Mouse (Mus musculus) granulocyte monocyte progenitor cell, adult 5-6 weeks (primary cell): ENCODE data around the gene Zc3h12a. TPM values are rescaled to one million over a fixed set of nuclear protein-coding genes. Genes with fewer than 3 reads are reported as not detected.
A peak's percentile ranks its signal among the peaks of the same experiment; 100 is the strongest.

Source experiments
- ATAC-seq: replicated peaks from 2 replicates; pipeline ENCODE4 v1.8.0; 2016; ENCODE audit warnings: mild to moderate bottlenecking, moderate TSS enrichment, inconsistent platforms; ENCODE audit not compliant: poor library complexity, severe bottlenecking
- total RNA-seq, 2 experiments: library from RNA; stranded (forward) in 1 of 2; stranded (reverse) in 1 of 2; fragments of 200-712, 200-1000 nt in 1 of 2; fragments of >200 nt in 1 of 2; fragmentation: Nextera tagmentation in 1 of 2; gene quantifications; 2 replicates each; pipeline ENCODE4 v1.2.3; 2014 to 2017

Zc3h12a gene
- total RNA-seq, 2 experiments from 2014 or later, result 2.8 to 12.1 TPM

GRCm38 (mm10) chr4:125147970-125148369 lies 20.3 kb upstream of the Zc3h12a start:
- ATAC-seq, result no peak

DNA sequence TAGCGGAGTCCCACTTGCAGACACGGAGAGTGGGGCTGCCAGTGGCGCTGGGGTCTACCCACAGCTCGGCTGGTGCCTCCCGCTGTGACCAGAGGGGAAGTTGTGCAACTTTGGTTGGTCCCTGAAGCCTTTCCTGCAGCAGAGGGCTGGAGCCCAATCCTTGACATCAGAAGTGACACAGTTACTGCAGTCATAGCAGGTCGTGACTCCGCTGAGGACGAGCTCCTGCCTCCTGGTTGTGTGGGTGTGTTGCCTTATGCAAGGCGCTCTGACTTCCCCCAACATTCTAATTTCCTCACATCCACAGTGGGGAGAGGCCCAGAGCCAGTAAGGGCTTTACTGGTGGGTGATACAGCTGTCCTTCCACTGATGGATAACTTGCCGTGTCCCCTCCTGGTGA lies 17.6 kb upstream of the Zc3h12a start:
- peak; percentile 88 for ATAC-seq

DNA sequence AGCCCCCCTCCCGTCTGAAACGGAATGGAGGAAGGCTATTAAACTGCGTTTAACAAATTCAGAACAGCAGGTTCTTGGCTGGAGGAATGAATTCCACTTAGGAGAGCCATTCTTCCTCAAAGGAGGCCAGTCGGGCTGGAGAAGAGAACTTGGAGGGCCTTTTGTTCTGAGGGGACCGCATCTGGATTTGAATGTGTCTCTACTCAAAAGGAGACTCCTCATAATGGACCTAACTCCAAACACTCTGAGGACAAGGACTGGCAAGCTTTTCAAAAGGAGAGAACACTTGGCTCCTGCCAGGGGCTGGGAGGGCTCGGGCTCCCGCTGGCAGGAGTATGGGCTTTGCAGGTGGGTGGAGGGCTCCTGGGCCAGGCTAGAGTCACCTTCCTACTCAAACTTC lies 17.0 kb upstream of the Zc3h12a start:
- no peak for ATAC-seq

DNA sequence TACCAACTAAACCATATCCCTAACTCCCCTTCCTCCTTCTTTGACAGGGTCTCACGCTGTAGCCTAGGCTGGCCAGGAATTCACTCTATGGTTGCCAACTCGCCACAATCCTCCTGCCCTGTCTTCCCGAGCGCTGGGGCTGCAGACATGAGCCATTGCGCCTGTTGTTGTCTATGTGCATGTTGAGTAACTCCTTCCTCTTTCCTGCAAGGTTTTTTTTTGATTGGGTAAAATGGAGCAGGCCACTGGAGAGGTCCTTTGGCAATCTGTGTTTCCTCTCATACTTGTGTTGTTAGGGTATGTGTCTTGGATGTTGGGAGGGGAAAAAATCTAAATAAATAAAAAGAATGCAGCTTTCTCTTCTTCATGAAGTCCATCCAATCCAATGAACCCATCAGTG lies 16.6 kb upstream of the Zc3h12a start:
- peak; percentile 57 for ATAC-seq

GRCm38 (mm10) chr4:125138321-125138720 lies 10.7 kb upstream of the Zc3h12a start:
- ATAC-seq, result no peak

DNA sequence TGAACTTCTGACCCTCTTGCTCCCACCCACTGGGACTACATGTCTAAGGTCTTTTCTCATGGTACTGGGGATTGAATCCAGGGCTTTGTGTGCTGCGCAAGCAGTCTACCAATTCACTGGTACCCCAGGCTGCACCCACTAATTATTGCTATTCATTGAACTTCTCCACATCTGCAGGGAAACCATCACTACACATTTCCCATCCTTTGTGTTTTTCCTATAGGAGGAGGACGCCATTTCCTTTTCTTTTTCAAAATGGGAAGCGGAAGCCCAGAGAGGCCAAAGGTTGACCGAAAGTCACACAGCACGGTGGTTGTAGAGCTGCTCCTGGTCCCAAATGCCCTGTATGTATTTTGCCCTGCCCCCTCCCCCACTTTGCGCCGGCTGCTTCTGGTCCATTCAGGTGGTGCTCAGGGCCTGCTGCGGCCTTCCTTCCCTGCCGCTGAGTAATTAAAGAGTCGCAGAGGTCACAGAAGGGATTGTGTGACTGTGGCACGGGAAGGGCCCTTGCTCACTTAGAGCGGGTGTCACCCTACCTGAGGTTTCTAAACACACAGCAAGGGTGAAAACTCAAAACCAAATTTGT lies 8.8 kb upstream of the Zc3h12a start:
- no peak for ATAC-seq

DNA sequence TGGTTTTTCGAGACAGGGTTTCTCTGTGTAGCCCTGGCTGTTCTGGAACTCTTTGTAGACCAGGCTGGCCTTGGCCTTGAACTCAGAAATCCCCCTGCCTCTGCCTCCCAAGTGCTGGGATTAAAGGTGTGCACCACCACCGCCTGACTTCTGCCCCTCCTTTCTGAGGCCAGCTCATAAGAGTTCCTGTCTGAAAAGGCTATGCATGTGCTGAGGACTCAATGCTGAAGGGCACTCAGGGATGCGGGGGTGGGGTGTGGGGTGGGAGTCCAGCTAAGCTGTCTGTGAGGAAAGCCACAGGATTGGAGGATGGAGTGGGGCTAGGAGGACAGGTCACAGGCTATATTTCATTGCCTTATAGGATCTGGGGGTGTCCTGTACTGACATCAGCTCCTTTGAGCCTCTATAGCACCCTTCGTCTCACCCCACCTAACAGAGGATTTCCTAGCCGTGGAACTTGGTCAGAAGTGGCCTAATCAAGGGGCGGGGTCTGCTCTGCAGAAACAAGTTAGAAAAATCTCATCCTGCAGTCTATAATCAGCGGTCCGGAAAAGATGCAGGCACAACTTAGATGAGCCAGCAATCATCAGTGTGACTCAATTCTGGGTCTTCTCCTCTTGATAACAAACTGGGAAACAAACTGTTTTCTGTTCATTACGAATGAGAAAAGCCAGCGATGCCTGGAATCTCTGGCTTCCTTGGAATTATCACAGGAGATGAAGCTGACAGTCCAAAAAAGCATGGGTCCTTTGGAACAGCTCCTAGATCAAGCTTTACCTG lies 7.6 kb upstream of the Zc3h12a start:
- ATAC-seq, result no peak

GRCm38 (mm10) chr4:125134631-125135030 lies 7.0 kb upstream of the Zc3h12a start:
- ATAC-seq, result no peak

- ATAC-seq, result no peak
Measured at GRCm38 (mm10) chr4:125134192-125134591, 6.6 kb upstream of the Zc3h12a start.

- peak; percentile 45 for ATAC-seq
Measured at GRCm38 (mm10) chr4:125132394-125132793, 4.8 kb upstream of the Zc3h12a start.

DNA sequence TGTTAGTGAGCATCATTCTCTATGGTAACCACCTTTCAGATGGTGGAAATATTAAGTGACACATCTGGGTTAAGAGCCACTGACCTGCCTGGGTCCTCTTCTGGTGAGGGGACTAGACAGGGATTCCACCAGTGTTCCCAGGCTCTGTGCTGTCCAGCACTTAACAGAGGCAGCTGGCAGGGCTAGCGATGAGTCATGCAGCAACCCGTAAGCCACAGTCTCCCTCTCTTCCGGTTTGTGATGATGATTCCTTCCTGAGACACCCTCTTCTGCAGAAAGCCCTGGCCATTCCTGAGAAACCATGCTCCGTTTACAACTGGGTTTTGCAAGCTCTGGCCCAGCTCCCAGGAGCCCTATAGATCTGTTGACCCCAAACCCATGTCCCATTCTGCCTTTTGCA lies 3.9 kb upstream of the Zc3h12a start:
- peak; percentile 45 for ATAC-seq

DNA sequence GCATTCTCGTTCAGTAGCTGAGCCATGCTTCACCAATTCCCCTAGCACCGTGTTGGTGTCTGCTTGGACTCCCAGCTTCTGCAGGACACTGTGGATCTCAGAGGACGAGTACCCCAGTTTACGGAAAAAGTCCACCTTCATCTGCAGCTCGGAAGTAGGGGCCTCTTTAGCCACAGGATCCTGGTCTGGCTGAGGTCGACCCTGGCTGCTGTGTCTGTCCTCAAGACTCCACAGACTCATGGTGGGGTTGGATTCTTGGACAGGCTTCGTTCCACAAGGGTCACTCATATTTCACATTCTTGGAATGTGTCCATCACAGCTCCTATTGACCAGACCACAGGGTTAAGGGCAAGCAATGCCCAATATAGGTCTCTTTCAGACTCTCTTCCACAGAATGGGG lies 879 bp downstream of the Zc3h12a start:
- ATAC-seq, result no peak

DNA sequence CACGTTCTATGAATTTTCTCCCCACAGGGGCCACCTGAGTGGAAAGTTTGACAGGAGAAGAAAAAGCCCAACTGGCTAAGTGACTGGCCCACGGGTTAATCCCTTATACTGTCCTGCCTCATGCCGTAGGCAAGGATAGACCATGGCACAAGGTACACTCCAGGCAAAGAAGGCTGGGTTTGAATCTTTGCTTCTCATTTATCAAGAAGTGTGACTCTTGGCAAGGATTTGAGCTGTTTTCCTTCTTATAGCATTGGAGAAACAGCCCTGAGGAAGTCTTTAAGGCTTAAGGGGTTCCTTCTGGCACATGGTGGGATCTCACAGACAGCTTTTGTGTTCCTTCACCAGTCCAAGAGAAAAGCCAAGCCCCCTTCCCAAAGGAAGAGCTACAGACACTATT lies 1.5 kb downstream of the Zc3h12a start:
- no peak for ATAC-seq

DNA sequence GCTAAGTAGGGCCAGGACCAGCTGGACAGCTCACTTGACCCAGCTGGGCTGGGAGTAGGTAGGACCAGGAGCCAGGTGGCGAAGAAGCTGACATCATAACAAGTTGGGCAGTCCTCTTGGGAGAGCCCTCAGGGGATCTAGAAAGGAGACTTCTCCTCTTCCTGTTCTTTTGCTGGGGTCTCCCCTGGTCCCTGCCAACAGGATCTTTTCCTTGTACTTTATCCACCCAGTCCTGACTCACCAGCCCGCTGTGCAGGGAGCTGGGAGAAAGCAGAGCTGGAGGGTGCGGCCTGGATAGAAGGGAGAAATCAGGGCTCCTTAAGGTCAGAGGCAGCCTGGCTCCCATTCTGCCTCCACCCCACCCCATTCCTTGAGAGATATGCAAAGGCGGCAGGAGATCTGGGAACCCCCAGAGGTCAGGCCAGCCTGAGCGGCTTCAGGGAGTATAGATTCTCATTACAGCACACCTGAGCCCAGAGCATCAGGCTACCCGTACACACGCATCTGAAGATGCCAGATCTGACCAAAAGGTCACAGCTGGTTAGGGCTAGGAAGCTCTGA lies 2.2 kb downstream of the Zc3h12a start:
- ATAC-seq, result no peak

- peak; percentile 12 for ATAC-seq
Measured at GRCm38 (mm10) chr4:125124424-125125209, 3.0 kb downstream of the Zc3h12a start.

DNA sequence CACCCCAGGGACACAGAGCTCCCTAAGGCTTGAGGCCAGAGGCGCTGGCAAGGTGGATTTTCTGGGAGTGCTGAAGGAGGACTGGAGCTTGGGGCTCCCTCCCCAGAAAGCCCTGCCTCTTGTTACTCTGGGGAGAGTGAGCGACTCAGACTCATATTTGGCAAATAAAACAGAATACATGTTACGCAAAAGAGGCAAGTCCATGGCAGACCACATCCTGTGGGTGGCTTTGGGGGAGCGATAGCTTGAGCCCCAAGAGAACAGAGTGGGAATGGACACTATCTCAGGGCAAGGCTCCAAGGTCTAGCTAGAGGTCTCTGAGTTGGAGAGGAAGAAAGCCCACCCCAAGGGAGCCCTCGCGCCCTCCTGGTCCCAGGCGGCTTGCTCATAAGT lies 4.4 kb downstream of the Zc3h12a start:
- peak; percentile 23 for ATAC-seq

- peak; percentile 8 for ATAC-seq
Measured at GRCm38 (mm10) chr4:125122431-125123278, 5.0 kb downstream of the Zc3h12a start.

GRCm38 (mm10) chr4:125119721-125120120 lies 7.9 kb downstream of the Zc3h12a start:
- ATAC-seq, result no peak

DNA sequence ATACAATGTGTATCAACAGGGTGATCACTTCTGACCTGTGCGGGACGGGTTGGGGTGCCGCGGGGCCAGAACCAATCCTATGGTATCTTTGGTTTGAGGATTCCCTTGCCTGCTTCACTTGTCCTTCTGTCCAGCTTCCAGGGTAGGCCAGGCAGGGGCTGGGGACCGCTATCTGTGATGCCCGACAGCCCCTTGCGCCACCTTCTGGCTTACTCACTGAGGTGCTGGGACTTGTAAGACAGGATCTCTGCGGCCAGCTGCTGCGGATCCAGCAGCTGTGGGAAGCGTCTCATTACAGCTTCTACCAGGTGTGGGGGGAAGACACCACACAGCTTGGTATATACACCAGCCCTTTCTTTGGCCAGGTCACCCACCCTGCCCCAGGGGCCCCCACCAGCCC lies 8.6 kb downstream of the Zc3h12a start:
- no peak for ATAC-seq

- peak; percentile 45 for ATAC-seq
Measured at GRCm38 (mm10) chr4:125117902-125118320, 9.7 kb downstream of the Zc3h12a start.
